Mouse (Mus musculus) left cerebral cortex, adult 8-10 months (tissue): ENCODE results near the gene Gm20388. TPM values are rescaled to one million over a fixed set of nuclear protein-coding genes. Genes with fewer than 3 reads are reported as not detected.

Source experiments
- DNase-seq, 2 experiments: peaks; one replicate each; pipeline ENCODE4 v3.0.0; 2022; ENCODE audit warnings: low spot score in 2 of 2
- total RNA-seq, 4 experiments: library from RNA; stranded (reverse); gene quantifications; 2 replicates each; pipeline ENCODE4 v1.2.4; 2022

The Gm20388 gene
- total RNA-seq, 4 experiments from 2014 or later, result 10.4 to 20.8 (median 16.4) TPM

DNA sequence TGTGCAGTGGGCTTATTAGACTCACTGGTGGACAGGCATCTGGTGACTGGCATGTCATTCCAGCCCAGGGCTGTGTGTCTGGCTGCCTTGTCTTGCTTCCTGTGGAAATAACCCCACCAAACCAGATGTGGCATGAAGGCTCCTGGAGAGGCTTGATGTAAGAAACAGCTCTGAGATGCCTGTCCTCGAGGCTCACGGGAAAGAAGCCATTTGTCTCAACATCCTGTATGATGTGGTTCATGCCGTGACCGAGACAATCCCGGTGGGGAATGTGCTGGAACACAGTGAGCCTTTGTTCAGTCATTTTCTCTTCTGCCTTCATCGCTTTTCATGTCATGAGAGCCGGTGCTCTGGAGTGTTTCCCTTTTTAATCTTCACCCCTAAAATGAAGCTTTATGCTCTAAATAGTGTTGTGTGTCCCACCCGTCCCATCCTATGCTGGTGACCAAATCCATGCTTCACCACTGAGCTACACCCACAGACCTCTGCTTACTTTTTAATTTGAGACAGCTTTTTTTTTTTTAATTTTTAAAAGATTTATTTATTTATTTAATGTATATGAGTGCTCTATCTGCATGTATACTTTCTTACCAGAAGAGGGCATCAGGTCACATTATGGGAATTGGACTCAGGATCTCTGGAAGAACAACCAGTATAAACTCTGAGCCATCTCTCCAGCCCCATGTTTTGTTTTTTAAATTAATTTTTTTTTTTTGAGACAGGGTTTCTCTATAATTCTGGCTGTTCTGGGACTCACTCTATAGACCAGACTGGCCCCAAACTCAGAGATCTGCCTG lies 2054.3 kb downstream of the Gm20388 start:
- no peak for DNase-seq

DNA sequence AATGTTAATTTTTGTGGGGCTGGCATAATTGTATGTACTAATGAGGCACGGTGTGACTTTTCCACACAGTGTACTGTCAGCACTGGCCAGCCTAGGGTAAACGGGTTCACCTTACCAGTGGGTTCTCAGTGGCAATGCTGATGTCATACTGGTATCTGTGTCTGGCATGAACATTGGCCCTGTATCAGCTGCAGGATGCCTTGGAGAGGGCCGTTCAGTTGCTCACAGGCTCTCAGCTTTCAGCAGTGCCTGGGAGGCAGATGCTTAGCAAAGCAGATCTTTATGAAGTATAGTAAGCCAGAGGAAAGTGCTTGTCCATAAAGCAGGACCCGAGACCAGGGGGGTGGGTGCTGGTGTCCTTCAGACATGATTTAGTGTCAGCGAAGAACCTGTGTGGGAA lies 2055.5 kb downstream of the Gm20388 start:
- DNase-seq, result no peak

DNA sequence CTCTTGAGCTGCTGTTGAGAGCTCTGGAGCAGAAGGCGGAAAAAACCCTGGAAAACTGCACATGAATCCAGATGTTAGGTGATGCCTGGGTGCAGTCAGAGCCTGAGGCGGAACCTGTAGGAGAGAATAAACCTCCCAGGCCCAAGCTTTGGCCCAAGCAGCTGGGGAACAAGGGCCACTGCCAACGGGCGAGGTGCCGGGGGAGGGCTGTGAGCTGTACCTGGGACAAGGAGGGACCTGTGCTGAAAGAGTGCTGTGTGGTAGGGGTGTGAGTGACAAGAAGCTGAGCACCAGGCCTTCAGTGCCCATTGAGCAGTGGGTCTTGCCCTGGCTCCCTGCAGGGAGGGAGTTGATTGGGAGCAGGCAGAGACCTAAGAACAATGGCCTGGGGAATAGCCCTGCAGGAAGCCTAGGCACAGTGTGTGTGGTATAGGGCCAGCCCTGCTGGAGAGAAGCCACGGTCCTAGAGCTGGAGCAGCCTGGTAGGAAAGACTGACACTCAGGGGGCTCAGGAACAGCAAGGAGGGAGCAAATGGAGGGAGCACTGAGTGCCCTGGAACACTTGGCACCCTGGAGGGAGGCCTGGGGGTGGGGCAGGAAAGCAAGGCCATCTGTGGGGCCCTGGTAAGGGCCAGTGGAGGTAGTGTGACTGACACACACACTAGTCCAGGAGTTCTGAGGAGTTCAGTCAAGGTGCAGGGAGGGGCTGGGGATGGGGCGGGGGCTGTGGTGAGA lies 2056.2 kb downstream of the Gm20388 start:
- DNase-seq, result no peak

DNA sequence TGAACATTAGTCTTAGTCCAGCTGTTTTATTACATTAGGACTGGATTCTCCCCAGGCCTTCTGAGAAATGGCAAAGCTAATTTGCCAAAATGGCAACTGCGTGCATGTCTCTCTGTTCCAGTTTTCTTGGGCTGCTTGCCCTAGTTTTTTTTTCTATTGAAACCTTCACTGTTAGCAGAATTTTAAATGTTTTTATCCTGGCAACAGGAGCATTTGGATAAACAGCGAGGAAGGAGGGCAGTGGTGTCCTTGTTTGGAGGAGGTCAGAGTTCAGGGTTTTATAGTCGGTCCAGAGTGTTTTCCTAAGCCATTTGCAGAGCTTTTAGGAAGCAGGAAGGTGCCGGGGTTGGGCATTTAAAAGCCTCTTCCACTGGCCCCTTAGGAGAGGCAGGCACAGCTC lies 2057.3 kb downstream of the Gm20388 start:
- DNase-seq, result no peak

DNA sequence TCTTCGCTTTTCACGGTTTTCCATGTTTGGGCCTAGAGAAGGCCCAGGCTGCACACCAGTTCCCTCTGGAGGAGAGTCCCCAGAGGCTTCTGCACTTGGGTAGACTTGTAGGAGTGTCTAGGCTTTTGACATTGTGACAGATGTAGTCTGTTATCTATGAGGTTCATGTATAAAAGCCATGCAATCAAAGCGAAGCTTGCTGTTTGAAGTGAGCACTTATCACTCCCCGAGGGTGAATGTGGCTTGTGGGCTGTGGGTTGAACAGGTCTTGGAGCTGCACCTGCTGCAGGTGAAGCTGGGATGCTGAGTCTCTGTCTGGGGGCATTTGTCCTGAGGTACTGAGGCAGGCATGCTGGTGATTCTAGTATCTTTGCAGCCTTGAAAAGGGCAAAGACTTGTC lies 2057.9 kb downstream of the Gm20388 start:
- no peak for DNase-seq

DNA sequence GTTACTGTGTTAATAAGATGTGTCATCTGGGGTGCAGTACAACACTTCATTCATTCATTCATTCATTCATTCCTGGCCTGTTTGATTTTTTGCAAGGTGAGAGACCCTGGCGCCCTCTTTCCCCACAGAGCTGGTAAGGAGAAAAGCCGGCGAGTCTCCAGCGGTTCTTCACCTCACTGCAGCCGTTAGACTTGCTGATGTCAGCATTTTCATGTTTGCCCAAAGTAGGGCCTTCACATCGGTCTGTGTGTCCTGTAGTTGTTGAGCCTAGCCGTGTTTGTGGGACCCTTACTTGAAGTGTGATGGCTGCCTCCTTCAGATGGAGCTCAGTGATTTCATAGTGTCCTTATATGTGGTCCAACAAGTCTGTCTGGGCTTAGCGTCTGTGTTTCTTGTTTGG lies 2059.6 kb downstream of the Gm20388 start:
- no peak for DNase-seq

DNA sequence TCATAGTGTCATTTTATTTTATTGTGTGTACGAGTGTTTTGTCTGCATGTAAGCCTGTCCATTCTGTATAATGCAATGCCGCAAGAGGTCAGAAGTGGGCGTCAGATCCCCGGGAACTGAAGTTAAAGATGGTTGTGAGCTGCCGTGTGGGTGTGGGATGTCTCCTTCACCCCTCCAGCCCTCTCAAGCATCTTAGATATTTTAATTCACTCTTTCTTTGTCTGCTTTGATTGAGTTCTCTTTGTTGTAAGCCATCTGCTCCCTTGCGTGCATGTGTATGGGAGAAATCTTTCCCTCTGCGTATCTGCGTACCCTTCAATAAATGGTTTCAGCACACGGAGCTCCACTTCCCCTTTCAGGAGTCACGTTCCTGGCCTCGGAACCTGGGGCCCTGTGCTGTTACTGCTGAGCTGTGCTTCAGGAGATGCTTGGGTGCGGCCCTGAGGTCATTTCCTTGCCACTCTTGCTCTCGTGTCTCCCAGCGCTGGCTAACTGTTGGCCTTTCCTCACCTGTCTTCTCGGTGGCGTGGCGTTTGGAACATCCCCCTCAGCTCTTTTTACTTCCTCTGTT lies 2060.9 kb downstream of the Gm20388 start:
- DNase-seq, result no peak

DNA sequence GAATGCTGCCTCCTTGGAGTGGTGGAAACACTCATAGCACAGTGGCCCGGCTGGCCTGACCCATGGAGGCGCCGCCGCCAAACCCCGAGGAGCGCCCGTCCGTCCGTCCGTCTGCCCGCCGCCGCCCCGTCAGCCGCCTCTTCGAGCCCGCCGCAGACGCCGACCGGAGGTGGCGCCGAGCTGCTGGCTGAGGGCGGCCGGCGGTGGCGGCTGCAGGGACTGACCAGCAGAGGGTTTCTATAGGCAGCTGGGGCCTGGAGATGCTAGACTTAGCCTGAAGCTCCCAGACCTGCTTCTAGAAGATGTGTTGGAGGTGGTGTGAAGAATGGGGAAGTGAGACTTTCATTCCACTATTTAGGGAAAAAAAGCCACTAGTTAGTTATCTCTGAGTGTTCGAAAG lies 2063.3 kb downstream of the Gm20388 start:
- no peak for DNase-seq

DNA sequence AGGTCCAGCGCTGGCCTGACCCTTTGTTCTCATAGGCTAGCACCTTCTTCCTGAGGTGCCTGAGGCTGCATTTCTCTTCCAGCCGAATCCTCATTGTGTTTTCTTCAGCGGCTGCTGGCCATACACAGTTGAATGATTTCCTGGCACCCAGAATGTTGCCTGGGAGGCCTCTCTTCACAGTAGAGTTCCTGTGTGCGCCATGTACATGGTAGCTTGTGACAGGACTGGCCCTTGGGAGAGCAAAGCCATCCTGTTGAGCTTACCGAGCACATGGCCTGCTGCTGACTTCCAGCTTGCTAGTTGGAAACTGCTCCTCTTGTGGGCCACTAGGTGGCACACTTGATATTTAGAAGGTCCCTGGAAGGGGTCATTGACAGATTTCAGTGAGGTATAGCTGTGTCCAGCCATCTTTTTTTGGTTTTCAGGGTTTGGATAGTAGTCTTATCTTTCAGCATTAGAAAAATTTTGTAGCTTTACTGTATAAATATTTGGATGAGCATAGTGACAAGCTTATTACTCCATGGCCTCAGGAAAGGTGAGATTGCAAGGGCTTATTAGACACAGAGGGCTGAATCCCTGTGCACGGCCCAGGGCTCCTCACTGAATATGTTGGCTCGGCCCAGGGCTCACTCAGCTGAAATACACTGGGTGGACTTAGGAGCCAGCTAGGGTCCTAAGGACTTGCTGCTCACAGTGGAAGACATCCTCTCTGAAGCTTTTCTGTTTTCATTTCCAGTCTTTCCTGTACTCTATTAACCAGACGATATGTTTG lies 2067.4 kb downstream of the Gm20388 start:
- DNase-seq, result no peak

DNA sequence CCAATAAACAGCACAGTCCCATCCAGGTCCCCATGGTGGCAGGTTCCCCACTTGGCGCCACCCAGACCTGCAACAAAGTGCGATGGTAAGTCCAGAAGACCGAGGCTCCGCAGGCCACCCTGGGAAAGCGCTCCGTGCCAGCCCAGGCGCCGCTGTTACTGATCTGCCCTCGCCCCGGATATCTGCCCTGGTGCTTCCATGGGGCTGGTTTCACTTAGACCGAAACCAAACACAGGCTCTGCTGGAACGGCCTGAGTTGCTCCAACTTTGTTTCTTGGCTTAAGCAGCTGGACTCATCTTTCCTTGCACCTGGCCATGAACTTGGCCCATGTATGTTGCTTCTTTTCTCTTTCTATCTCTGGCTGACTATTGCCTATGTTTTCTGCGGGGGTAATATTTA lies 2068.0 kb downstream of the Gm20388 start:
- no peak for DNase-seq

DNA sequence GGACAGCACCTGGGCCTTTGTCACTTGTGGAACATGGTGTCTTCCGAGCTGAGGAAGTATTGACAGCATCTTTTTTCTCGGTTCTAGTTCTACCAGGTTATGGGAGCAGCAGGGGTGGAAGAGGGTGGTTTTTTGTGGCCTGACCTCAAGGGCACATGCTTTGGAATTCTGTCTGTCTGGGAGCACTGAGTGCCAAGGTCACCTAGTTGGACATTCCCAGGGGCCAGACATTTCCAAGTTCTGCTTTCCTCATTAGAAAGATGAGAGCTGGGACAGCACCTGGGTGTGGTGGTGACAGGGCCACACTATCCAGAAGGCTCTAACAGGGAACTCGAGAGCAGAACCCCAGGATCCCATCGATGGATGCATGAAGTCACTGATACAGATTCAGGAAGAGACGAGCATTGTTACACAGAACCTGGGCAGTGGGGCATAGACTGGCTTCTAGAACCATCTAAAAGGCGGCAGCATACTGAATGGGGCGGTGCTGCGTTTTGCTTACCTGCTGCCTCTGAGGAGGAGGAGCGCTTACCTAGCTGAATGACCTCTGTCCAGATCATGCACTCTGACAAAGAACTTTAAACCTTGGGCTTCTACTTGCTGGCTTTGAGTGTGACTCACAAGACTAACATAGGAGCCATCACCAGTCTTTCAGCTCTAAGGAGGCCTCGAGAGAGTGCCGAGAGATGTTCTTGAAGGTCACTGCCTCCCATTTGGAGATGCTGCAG lies 2070.3 kb downstream of the Gm20388 start:
- no peak for DNase-seq

DNA sequence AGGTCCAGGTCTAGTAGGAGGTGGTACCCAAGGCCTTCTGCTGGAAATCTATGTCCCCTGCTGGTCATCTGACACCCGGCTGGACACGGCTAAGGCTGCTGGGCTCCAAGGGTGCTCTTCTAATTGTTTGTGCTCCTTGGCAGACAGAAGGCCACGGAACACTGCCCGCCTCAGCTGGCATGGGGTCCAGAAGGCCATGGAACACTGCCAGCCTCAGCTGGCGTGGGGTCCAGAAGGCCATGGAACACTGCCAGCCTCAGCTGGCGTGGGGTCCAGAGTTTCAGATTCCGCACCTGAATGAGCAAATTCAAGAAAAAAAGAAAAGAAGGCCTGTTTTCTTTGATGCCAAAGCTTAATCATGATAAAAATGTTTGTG lies 2070.9 kb downstream of the Gm20388 start:
- no peak for DNase-seq

DNA sequence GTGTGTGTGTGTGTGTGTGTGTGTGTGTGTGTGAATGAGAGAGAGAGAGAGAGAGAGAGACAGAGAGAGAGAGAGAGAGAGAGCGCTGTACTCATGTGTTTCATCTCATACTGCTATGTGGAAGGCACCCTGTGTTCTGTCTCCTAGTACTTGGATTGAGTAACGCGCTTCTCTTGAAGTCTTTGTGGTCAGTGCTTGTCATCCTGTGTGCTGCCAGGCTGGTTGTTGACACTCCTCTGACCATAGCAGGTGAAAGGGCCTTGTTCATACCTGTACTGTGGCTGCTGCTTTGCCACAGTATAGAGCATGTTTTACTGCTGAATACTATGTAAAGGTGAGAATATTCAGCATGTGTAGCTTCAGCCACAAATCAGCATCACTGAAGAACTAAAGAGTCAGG lies 2075.0 kb downstream of the Gm20388 start:
- no peak for DNase-seq

DNA sequence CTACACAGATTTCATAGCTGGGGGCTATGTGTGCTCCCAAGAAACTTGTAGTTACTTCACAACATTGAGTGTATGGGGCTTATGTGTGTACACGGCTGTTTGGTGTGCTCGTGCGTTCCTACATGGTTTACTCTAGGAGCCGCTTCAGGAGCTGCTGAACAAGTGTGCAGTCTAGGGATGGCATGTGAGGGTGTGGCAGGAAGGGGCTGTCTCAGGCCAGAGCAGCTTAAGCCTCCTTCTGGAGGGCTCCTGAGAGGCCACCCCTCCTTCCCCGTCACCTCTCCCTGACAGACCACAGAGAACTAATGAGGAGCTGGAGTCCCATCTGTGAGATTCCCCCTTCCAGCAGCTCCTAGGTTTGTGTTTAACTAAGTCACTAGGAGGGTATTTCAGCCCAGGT lies 2077.3 kb downstream of the Gm20388 start:
- DNase-seq, result no peak

DNA sequence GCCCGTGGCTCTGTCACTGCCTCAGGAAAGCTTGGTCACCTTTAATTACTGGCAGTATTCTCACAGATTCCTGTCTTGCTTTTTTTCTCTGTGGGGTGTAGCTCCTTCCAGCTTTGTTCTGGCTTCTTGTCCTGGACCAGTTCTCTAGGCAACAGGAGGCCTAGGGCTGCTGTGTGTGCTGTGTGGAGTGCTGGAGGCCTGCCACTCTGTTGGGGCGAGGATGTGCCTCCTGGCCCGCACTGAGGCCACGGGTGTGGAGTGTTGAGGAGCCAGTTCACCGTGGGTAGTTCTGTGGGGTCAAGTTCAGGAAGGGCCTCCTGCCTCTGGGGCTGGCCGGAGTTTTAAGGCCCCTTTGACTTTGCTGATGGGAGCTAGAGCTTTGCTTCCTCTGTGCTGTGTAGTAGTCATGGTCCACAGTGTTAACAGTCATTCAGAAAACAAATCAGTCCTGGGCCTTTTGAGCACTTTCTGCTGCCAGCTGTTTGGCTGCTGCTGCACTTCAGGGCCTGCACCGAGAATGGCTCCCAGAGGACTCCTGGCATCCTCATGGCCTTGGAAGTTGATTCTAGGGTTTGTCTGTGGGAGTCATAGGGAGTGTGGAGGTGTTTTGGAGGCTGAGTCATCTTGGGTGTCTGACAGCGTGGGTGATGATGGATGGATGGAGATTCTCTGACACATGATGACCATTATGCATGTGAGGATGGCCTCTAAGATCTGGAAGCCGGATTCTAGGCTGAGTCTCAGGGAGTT lies 2080.0 kb downstream of the Gm20388 start:
- no peak for DNase-seq

DNA sequence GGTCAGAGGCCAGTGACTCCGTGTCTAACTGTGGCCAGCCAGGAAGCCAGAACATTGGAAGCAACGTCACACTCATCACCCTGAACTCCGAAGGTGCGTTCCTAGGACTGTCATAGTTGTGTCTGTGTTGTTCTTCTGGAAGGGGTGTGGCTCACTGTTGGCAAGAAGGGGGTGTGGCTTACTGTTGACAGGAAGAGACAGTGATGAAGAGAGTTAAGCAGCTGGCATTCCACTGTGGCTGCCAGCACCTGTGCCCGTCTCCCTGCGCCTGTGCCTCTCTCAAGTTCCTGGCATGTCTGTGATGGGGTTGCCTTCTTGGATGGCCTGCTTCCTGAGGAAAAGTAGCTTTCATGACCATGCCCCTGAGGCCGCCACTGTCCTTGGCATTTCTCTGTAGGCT lies 2081.0 kb downstream of the Gm20388 start:
- no peak for DNase-seq

DNA sequence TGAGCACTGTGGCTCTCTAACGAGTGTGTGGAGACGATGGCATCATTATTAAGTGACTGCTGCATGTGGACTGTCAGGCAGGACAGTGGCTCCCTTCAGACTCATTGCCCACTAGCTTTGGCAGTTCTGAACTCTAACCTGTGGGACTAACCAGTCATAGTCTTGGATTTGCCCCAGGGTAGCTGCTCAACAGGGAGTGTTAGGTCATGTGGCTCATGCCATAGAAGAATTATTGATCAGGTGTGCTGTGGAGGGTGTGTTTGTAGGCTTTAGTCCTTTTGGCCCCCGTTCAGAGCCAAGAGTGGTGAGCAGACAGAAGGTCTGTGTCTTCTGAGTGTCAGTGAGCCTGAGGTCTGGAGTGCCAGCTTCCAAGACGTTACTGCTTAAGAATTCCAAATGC lies 2082.3 kb downstream of the Gm20388 start:
- no peak for DNase-seq

DNA sequence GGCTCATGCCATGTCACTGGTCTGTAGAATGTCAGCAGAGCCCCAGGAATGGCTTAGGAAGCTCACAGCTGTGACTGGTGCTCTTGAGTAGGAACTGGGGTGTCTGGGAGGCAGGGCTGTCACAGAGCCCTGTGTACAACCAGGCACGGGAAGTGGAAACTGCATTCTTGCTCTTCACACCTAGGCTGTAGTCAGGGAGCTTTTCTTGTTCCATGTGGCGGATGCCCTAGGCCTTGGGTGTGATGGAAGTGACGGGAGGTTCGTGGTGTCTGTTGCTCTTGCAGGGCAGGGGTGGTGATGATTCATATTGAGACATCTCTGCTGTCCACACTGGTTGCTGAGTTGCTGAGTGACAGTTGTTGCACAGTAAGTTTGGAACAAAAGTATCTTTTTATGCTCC lies 2084.5 kb downstream of the Gm20388 start:
- no peak for DNase-seq

DNA sequence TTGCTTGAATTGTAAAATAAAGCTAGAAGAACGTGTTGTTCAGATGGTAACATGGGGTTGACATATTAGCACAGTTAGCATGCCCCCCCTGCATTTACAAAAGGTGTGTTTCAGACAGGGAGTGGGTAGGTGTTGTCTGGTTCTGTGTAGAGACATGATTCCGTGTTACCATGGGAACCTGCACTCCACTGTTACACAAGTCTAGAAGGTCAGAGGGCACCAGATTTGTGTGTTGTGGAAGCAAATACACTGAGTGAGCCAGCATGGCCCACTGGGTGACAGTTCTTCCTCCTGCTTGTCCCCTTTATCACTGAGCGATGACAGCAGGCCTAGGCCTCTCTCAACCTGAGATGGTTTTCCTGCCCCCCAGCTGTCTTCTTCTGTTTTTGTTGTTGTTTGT lies 2085.3 kb downstream of the Gm20388 start:
- DNase-seq, result no peak

DNA sequence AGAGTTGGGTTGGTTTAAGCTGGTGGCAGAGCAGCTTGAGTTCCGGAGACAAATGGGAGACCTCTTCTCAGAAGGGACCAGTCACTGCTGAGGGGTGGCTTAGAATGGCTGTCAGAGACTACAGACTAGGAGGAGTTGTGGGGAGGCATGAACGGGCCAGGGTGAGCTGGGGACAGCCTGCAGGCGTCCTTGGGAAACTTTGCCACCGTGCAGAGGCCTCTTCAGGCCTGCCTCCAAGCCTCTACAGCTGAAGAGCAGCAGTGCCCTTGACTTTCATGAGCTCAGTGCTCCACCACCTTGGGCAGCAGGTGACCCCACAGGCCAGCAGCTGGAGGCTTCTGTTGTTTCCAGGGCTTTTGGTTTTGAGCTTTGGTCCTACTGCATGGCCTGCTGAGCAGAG lies 2088.0 kb downstream of the Gm20388 start:
- no peak for DNase-seq

DNA sequence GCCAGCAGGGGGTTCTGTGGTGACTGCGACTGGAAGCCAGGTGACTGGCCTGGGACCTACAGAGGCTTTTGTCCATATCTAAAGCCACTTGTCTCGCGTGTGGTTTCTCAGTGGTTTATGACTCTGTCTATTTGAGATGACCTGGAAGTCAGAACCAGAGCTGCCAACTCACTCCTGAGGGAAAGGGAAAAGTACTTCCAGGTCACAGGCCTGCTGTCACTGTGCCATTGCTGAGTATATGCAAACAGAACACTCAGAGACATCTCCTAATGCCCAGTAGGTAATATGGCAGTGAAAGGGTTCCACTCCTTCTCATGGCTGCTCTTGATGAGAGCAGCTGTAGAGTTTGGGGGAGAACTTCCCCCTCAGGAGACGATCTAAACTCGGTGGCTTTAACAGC lies 2088.6 kb downstream of the Gm20388 start:
- DNase-seq, result no peak
